Mouse (Mus musculus) cortical plate, adult 2 months (tissue): ENCODE measurements at regions not wholly inside any gene's neighbourhood (a gene's known extent, or its start where the extent isn't known, plus 50 kb on each side); places are given as distances from the start of the nearest gene placed in this dataset.

Source experiments
- CTCF ChIP-seq: fragments of 200-500 bp; IDR thresholded peaks from 2 replicates; pipeline ENCODE4 v1.5.1; 2011; ENCODE audit warnings: mild to moderate bottlenecking, control low read depth, low read length; ENCODE audit not compliant: insufficient read depth; ENCODE audit errors: extremely low read depth
- POLR2A ChIP-seq: fragments of 200-500 bp; IDR thresholded peaks from 2 replicates; pipeline ENCODE4 v1.6.1; 2011; ENCODE audit warnings: mild to moderate bottlenecking, low read length, control low read depth; ENCODE audit not compliant: insufficient read depth; ENCODE audit errors: extremely low read depth

- no peak for TF ChIP-seq CTCF
- TF ChIP-seq POLR2A, result no peak
These were observed 330.9 kb downstream of the Rps6kc1 start for GRCm38 (mm10) chr1:190580653-190581052.
